In the genomic region with DNA sequence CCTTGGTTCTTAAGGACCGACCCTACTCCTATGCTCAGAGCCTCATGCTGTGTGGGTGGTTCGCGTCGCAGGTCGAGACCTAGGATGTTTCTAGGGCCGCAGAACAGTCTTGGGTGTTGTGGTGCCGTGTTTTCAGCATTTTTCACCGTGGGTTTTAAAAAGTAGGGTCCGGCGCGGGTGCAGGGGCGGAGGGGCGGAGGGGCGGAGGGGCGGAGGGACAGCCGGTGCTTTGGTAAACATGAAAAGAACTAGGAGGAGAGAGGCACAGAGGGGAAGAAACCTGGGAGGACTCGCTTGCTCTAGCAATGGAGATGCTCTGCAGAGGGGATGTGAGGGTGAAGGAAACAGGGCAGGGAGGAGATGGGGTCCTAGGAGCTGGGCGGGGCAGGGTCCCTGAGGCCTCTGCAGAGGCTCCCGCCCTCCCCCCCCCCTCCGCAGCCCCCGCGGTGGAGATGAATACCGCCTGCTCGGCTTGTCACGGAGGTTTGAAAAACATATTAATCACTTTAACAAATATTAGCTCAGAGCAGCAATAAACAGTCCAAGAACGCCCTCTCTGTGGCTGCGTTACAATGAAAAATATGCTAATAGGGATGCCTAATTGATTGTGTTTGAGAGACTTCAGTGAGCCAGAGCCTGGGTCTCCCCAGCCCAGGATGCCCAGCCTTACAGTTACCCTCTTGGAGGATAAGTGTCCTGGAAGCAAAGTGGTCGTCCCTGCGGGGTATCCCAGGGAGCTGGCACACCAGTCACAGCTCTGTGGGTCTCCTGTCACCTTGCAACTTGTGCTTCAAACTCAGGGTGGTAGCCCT, we compare ENCODE assay signal across 10 mouse cellular contexts.
A peak's percentile ranks its signal among the peaks of the same experiment; 100 is the strongest.
DNase-seq lines count a peak whose midpoint lies in the region; ATAC-seq lines count a peak whose summit lies in the region.
"Had no signal": no experiment of that assay in that cellular context is flagged by ENCODE, and none has a peak within 500 bp of the region (broad histone marks: within the 10 kb centered on the region; RNA-seq: fewer than 3 reads in every experiment).

No protein-coding gene starts in this region.

- peaks cover 28% of the 10 kb centered on the region for H3K27me3 ChIP-seq in liver, embryonic 11.5 days (replicated peaks; ENCODE audit: control insufficient read depth, insufficient read depth, low read length)
- H3K27me3 ChIP-seq in forebrain, embryonic 15.5 days: no peaks in the 10 kb centered on the region
- no peaks in the 10 kb centered on the region for H3K27me3 ChIP-seq in neural tube, embryonic 14.5 days (ENCODE audit: control insufficient read depth, insufficient read depth, low read length)

- no peaks in the 10 kb centered on the region for H3K9me3 ChIP-seq in liver, embryonic 11.5 days (ENCODE audit: control insufficient read depth, low read length)
- no peaks in the 10 kb centered on the region for H3K9me3 ChIP-seq in forebrain, embryonic 15.5 days
- H3K9me3 ChIP-seq in neural tube, embryonic 14.5 days (ENCODE audit: control insufficient read depth, low read length): no peaks in the 10 kb centered on the region

- no peak overlapping the region for H3K4me3 ChIP-seq in liver, embryonic 11.5 days (ENCODE audit: low read depth, low read length)
- H3K4me3 ChIP-seq in forebrain, embryonic 15.5 days: no peak overlapping the region
- H3K4me3 ChIP-seq in neural tube, embryonic 14.5 days (ENCODE audit: low read depth, low read length): no peak overlapping the region

- ATAC-seq in liver, embryonic 11.5 days (replicated peaks; ENCODE audit: low FRiP score): no peak
- ATAC-seq in forebrain, embryonic 15.5 days (replicated peaks): no peak
- peak; percentile 10; the same call in 1 of the 2 replicates for ATAC-seq in neural tube, embryonic 14.5 days (ENCODE audit: low read depth)
- ATAC-seq: Patski had no signal

- no peak for DNase-seq in liver, embryonic 11.5 days (ENCODE audit: low spot score)
- no peak for DNase-seq in liver
- DNase-seq in kidney, postnatal 4 days: peak; percentile 42 to 56
- no peak for DNase-seq in gastrocnemius, postnatal 10 days
- no peak for DNase-seq in layer of hippocampus, postnatal 36 days
- DNase-seq: cerebellum, adult 11 months had no signal

- no peak overlapping the region for H3K9ac ChIP-seq in liver, embryonic 11.5 days (ENCODE audit: low read depth, low read length)
- H3K9ac ChIP-seq in forebrain, embryonic 15.5 days (replicated peaks): no peak overlapping the region
- H3K9ac ChIP-seq in neural tube, embryonic 14.5 days (replicated peaks; ENCODE audit: low read depth, low read length): no peak overlapping the region
- H3K9ac ChIP-seq: liver, embryonic 14.5 days had no signal

- no peaks in the 10 kb centered on the region for H3K36me3 ChIP-seq in liver, embryonic 11.5 days (ENCODE audit: control insufficient read depth, insufficient read depth, low read length)
- H3K36me3 ChIP-seq in forebrain, embryonic 15.5 days: no peaks in the 10 kb centered on the region
- no peaks in the 10 kb centered on the region for H3K36me3 ChIP-seq in neural tube, embryonic 14.5 days (ENCODE audit: control insufficient read depth, insufficient read depth, low read length)

- no peaks in the 10 kb centered on the region for H3K4me1 ChIP-seq in liver, embryonic 11.5 days (replicated peaks; ENCODE audit: control insufficient read depth, insufficient read depth, low read length)
- H3K4me1 ChIP-seq in forebrain, embryonic 15.5 days: peaks cover 35% of the 10 kb centered on the region
- H3K4me1 ChIP-seq in neural tube, embryonic 14.5 days (ENCODE audit: control insufficient read depth, insufficient read depth, low read length): peaks cover 11% of the 10 kb centered on the region

- H3K4me2 ChIP-seq in liver, embryonic 11.5 days: peak overlapping the region; percentile 42
- H3K4me2 ChIP-seq in forebrain, embryonic 15.5 days (replicated peaks): peak overlapping the region; percentile 36
- H3K4me2 ChIP-seq in neural tube, embryonic 14.5 days (ENCODE audit: low read depth, low read length): peak overlapping the region; percentile 18; the same call in 1 of the 2 replicates

- 12% methylated on average over 29 of the region's 29 CpGs for WGBS in liver, embryonic 11.5 days
- WGBS in forebrain, embryonic 15.5 days: 5% methylated on average over 29 of the region's 29 CpGs
- 3% methylated on average over 27 of the region's 29 CpGs for WGBS in neural tube, embryonic 14.5 days

- no peak overlapping the region for H3K27ac ChIP-seq in liver, embryonic 11.5 days (ENCODE audit: low read depth, low read length)
- H3K27ac ChIP-seq in forebrain, embryonic 15.5 days (replicated peaks): 0 out of 2 replicates have a peak overlapping the region, but pooled peaks have one; percentile 16
- H3K27ac ChIP-seq in neural tube, embryonic 14.5 days (ENCODE audit: low read depth, low read length): no peak overlapping the region
- H3K27ac ChIP-seq: liver, embryonic 14.5 days had no signal

Comparison
In these comparisons a context has a peak if more than half of its experiments do, and no peak if none do; other contexts are left out.
1. DNase-seq: peak in kidney, postnatal 4 days (2 of 2); none in liver, embryonic 11.5 days (single experiment), liver (single experiment), gastrocnemius, postnatal 10 days (single experiment) and layer of hippocampus, postnatal 36 days (0 of 2).
2. Peak in every context shown above with its lines, with median percentiles within 50 percentile points of each other: H3K4me2 ChIP-seq.